Mouse (Mus musculus) adipose tissue, adult 10 weeks (tissue): ENCODE results near the gene Slco6c1. TPM values are rescaled to one million over a fixed set of nuclear protein-coding genes. Genes with fewer than 3 reads are reported as not detected.

Source experiments
- polyA plus RNA-seq: library from polyadenylated mRNA; stranded (reverse); fragments of 350-450 nt; fragmentation: Illumina TruSeq; extraction: RNeasy Lipid Tissue Mini Kit (QIAGEN cat#74804); gene quantifications from one replicate; pipeline ENCODE4 v1.2.3, GENCODE M21; 2014; ENCODE audit warnings: low read depth, low replicate concordance

Gene Slco6c1
- polyA plus RNA-seq = 2.2 TPM

GRCm38 (mm10) chr1:97128201-97128600, at the start of gene Slco6c1:
TSS of gene Slco6c1 (minus strand) at chr1:97128301.

